Mouse (Mus musculus): Measurements from ENCODE around the gene Vps41.

Gene Vps41

DNA sequence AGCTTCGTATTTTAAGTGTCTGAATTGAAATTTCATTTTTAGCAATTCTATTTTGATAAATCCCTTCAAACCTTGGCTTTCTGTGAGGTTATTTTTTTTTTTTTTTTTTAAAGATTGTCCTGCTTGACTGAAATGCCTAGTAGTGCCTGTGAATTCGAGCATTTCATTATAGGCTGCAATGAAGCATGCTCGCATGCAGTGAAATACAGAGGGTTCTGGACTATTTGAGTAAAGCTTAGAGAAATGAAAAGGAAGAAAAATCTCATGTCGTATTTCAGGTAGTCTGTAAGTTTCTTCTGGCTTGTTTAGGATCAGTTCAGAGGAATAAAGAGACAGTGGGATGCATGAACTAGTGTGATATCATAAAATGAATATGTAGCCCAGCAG lies 27.2 kb downstream of the Vps41 start:
- peaks cover 27% of the 10 kb centered on the region for H3K36me3 ChIP-seq (ENCODE audit: insufficient read depth, low read length)
- H3K27me3 ChIP-seq (ENCODE audit: insufficient read depth, low read length) = no peaks in the 10 kb centered on the region
- peaks cover 14% of the 10 kb centered on the region for H3K9me3 ChIP-seq (ENCODE audit: low read length)
- H3K4me1 ChIP-seq (replicated peaks; ENCODE audit: low read depth, low read length) = no peaks in the 10 kb centered on the region
- TF ChIP-seq CTCF (conservative IDR thresholded peaks at IDR 0.05; ENCODE audit: low read length) (no peak), NANOG (IDR thresholded peaks at IDR 0.05; ENCODE audit: borderline replicate concordance, low read length) (no peak), POU5F1 (IDR thresholded peaks at IDR 0.05; ENCODE audit: borderline replicate concordance, low read length) (no peak)
- no peak overlapping the region for H3K4me3 ChIP-seq (replicated peaks; ENCODE audit: low read length)

DNA sequence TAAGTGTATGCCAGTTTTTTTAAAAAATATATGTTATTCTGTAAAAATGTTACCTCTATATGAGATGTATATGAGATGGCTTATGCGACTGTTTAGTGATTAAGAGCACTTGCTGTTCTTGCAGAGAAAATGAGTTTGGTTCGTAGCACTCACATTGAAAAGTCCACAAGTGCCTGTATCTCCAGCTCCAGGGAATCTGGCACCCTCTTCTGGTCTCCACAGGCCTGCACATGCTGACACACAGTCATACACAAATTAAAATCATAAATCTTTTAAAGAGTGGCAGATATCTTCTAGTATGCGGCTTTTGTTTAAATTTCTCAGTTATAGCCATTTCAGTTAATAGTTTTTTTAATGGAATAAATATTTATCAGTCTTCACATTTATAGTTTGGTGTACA lies 40.9 kb downstream of the Vps41 start:
- H3K36me3 ChIP-seq (ENCODE audit: insufficient read depth, low read length) = no peaks in the 10 kb centered on the region
- H3K4me1 ChIP-seq (replicated peaks; ENCODE audit: low read depth, low read length) = no peaks in the 10 kb centered on the region
- H3K9me3 ChIP-seq (ENCODE audit: low read length) = peaks cover 3% of the 10 kb centered on the region; the same call in 1 of the 2 replicates
- H3K27me3 ChIP-seq (ENCODE audit: insufficient read depth, low read length) = no peaks in the 10 kb centered on the region
- no peak for TF ChIP-seq POU5F1 (IDR thresholded peaks at IDR 0.05; ENCODE audit: borderline replicate concordance, low read length)
- TF ChIP-seq CTCF (conservative IDR thresholded peaks at IDR 0.05; ENCODE audit: low read length) = no peak
- TF ChIP-seq NANOG (IDR thresholded peaks at IDR 0.05; ENCODE audit: borderline replicate concordance, low read length) = no peak
- no peak overlapping the region for H3K4me3 ChIP-seq (replicated peaks; ENCODE audit: low read length)

DNA sequence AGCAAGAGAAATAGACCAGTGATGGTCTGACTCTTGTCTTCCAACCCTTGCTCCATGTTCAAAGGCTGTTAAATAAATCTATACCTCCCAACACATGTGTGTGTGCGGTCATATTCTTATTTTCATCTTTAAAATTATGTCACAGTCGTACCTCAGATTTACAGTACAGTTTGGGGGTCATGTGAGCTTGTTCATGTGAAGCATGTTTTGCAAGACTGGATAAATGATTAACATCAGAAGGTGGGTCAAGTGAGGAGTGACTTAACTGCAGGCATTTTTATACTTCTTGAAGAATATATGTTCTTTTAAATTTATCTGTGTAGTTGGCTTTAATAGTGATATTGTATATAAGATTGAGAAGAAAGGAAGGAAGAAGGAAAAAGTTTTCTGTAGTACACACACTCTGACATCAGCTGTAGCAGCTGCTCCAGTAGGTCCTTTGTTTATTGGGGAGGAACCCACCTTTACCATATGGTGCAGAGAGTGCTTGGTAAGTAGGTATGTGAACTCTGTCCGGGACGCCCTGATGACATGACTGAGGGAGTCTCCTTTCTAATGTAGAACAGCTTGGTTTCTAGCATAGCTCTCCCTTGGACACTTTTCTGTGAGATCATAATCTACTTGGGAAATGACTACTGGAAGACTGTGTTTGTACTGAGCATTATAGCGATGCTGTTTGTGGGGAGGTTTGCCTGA lies 42.4 kb downstream of the Vps41 start:
- Histone ChIP-seq H3K36me3 (ENCODE audit: insufficient read depth, low read length) (no peaks in the 10 kb centered on the region), H3K9me3 (ENCODE audit: low read length) (peaks cover 3% of the 10 kb centered on the region; the same call in 1 of the 2 replicates), H3K4me3 (replicated peaks; ENCODE audit: low read length) (no peak overlapping the region), H3K27me3 (ENCODE audit: insufficient read depth, low read length) (no peaks in the 10 kb centered on the region), H3K4me1 (replicated peaks; ENCODE audit: low read depth, low read length) (no peaks in the 10 kb centered on the region)
- TF ChIP-seq POU5F1 (IDR thresholded peaks at IDR 0.05; ENCODE audit: borderline replicate concordance, low read length) = no peak

DNA sequence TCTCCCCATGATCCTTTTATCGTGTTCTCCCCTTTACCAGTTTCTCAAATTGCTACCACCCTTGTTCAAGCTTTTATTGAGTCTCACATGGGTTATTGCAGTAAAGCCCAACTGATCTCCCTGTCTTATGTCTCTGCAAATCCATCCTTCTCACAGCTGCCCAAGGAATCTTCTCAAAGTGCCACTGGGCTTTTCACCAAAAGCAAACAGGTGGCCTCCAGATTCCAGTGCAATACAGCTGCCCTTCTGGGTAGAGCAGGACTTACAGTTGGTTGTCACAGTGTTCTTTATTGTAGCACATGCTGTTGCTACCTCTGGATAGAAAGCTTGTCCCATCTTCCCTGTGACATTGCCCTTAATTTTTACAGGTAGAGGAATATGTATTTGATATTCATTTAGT lies 44.4 kb downstream of the Vps41 start:
- no peak for TF ChIP-seq CTCF (conservative IDR thresholded peaks at IDR 0.05; ENCODE audit: low read length)
- no peak for TF ChIP-seq POU5F1 (IDR thresholded peaks at IDR 0.05; ENCODE audit: borderline replicate concordance, low read length)
- TF ChIP-seq NANOG (IDR thresholded peaks at IDR 0.05; ENCODE audit: borderline replicate concordance, low read length) = no peak
- no peaks in the 10 kb centered on the region for H3K4me1 ChIP-seq (replicated peaks; ENCODE audit: low read depth, low read length)
- peaks cover 3% of the 10 kb centered on the region; the same call in 1 of the 2 replicates for H3K9me3 ChIP-seq (ENCODE audit: low read length)
- H3K36me3 ChIP-seq (ENCODE audit: insufficient read depth, low read length) = no peaks in the 10 kb centered on the region
- no peaks in the 10 kb centered on the region for H3K27me3 ChIP-seq (ENCODE audit: insufficient read depth, low read length)
- no peak overlapping the region for H3K4me3 ChIP-seq (replicated peaks; ENCODE audit: low read length)

DNA sequence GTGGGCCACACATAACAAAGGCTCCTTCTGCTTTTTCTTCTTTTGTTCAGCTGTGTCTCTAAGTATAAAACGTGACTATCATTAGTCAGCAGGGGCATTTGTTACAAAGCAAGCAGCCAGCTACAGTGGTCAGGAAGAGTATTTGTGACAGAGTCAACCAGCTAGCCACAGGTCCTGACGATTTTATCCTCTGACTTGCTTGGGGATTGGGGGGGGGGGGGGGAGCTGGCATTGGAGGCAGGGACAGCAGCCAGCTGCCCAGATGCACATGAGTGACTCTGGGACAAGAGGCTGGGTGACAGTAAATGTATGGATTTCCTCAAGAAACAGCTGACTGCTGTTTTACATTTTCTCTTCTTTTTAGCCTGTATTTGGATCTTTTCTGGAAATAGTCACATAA lies 50.8 kb downstream of the Vps41 start:
- Histone ChIP-seq H3K9me3 (ENCODE audit: low read length) (no peaks in the 10 kb centered on the region), H3K27me3 (ENCODE audit: insufficient read depth, low read length) (no peaks in the 10 kb centered on the region), H3K4me1 (replicated peaks; ENCODE audit: low read depth, low read length) (no peaks in the 10 kb centered on the region), H3K4me3 (replicated peaks; ENCODE audit: low read length) (no peak overlapping the region), H3K36me3 (ENCODE audit: insufficient read depth, low read length) (no peaks in the 10 kb centered on the region)
- TF ChIP-seq POU5F1 (IDR thresholded peaks at IDR 0.05; ENCODE audit: borderline replicate concordance, low read length) (no peak), CTCF (conservative IDR thresholded peaks at IDR 0.05; ENCODE audit: low read length) (no peak), NANOG (IDR thresholded peaks at IDR 0.05; ENCODE audit: borderline replicate concordance, low read length) (no peak)

DNA sequence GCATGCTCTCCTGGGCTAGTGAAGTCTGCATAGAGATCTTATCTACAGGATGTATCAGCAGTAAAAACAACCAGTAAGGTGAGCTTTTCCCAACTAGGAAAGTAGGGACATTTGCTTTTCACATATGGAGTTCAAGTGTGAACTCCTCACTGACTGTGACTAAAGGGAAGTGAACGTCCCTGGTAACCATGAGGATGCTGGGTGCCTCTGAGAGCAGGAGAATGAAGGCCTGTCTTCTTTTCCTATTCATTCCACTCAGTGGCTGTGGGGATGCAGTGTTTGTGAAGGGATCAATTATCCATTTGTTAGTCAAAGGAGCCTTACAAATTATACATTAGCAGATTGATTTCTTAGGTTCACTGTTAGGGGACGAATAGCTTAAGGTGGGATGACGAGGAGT lies 51.4 kb downstream of the Vps41 start:
- Histone ChIP-seq H3K4me3 (replicated peaks; ENCODE audit: low read length) (no peak overlapping the region), H3K9me3 (ENCODE audit: low read length) (no peaks in the 10 kb centered on the region), H3K36me3 (ENCODE audit: insufficient read depth, low read length) (no peaks in the 10 kb centered on the region), H3K27me3 (ENCODE audit: insufficient read depth, low read length) (no peaks in the 10 kb centered on the region), H3K4me1 (replicated peaks; ENCODE audit: low read depth, low read length) (no peaks in the 10 kb centered on the region)
- no peak for TF ChIP-seq CTCF (conservative IDR thresholded peaks at IDR 0.05; ENCODE audit: low read length)

DNA sequence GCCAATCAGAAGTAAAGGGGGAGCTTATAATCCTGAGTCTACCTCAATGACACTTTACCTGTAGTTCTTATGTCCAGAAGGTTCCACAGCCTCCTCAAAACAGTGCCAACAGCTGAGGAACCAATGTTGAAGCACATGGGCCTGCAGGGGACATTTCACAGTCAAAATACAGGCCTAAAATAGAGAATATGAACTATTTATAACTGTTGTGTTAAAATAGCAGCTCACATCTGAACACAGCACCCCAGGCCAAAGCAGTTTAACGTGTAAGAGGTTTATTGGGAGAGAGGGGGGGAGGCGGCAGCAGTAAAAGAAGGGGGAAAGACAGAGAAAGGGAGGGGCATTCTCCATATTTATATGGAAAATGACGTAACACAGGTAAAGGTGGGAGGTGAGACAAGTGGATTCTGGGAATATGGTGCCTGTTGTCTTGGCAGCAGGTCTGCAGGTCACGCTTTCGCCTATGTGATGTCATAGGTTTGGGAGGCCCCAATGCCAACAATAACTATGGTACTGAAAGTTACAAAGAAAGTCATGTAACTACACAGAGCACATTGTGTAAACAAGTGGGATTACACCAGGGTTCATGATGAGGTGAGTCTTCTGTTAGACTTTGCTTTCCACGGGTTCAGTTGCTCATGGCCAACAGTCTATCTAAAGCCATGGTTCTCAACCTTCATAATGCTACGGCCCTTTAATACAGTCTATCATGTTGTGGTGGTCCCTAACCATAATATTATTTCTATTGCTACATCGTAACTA lies 56.5 kb downstream of the Vps41 start:
- no peaks in the 10 kb centered on the region for H3K27me3 ChIP-seq (ENCODE audit: insufficient read depth, low read length)
- H3K36me3 ChIP-seq (ENCODE audit: insufficient read depth, low read length) = no peaks in the 10 kb centered on the region
- no peaks in the 10 kb centered on the region for H3K9me3 ChIP-seq (ENCODE audit: low read length)
- TF ChIP-seq CTCF (conservative IDR thresholded peaks at IDR 0.05; ENCODE audit: low read length) (no peak), POU5F1 (IDR thresholded peaks at IDR 0.05; ENCODE audit: borderline replicate concordance, low read length) (no peak), NANOG (IDR thresholded peaks at IDR 0.05; ENCODE audit: borderline replicate concordance, low read length) (no peak)
- H3K4me3 ChIP-seq (replicated peaks; ENCODE audit: low read length) = no peak overlapping the region
- H3K4me1 ChIP-seq (replicated peaks; ENCODE audit: low read depth, low read length) = no peaks in the 10 kb centered on the region

DNA sequence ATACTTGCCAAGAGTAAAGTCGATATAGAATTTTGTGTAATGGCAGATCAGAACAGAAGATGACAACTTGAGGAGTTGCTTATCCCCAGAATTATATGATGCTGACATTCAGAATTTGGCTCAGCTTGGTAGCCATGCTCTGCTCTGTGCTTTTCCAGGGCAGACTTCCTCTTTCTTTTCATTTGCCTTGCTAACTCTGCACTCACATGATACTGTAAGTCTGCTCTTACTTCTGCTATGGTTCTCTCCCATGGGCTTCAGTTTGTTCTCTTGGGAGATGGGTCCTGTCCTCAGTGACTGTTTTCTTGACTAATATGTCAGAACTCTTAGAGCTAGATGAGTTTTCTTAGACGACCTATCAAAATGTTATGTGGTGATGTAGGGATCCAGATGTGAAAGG lies 64.2 kb downstream of the Vps41 start:
- Histone ChIP-seq H3K4me1 (replicated peaks; ENCODE audit: low read depth, low read length) (no peaks in the 10 kb centered on the region), H3K4me3 (replicated peaks; ENCODE audit: low read length) (no peak overlapping the region), H3K36me3 (ENCODE audit: insufficient read depth, low read length) (no peaks in the 10 kb centered on the region), H3K9me3 (ENCODE audit: low read length) (no peaks in the 10 kb centered on the region), H3K27me3 (ENCODE audit: insufficient read depth, low read length) (no peaks in the 10 kb centered on the region)
- TF ChIP-seq NANOG (IDR thresholded peaks at IDR 0.05; ENCODE audit: borderline replicate concordance, low read length) (no peak), CTCF (conservative IDR thresholded peaks at IDR 0.05; ENCODE audit: low read length) (no peak), POU5F1 (IDR thresholded peaks at IDR 0.05; ENCODE audit: borderline replicate concordance, low read length) (no peak)

DNA sequence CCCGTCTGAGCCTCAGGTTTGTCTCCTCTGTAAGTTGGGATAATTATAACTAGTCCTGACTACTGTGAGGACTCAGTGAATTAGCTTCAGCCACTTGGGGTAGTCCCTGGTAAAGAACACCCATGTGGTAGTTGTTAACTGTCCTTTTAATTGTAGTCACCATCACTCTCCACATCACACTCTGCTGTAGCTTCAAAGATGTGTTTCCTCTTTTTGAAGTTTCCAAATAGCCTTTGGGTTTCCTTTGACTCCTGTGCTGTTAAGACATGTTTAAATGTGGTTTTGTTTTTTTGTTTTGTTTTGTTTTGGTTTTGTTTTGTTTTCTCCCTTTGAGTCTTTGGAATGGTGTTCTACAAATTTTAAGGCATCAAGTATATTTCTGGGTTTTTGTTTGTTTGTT lies 68.6 kb downstream of the Vps41 start:
- Histone ChIP-seq H3K9me3 (ENCODE audit: low read length) (no peaks in the 10 kb centered on the region), H3K4me3 (replicated peaks; ENCODE audit: low read length) (no peak overlapping the region), H3K36me3 (ENCODE audit: insufficient read depth, low read length) (0 out of 2 replicates have a peak, but pooled peaks cover 4% of the 10 kb centered on the region), H3K27me3 (ENCODE audit: insufficient read depth, low read length) (no peaks in the 10 kb centered on the region), H3K4me1 (replicated peaks; ENCODE audit: low read depth, low read length) (no peaks in the 10 kb centered on the region)
- no peak for TF ChIP-seq POU5F1 (IDR thresholded peaks at IDR 0.05; ENCODE audit: borderline replicate concordance, low read length)
- no peak for TF ChIP-seq NANOG (IDR thresholded peaks at IDR 0.05; ENCODE audit: borderline replicate concordance, low read length)
- TF ChIP-seq CTCF (conservative IDR thresholded peaks at IDR 0.05; ENCODE audit: low read length) = no peak

Data from E14TG2a.4 (cell line).